Mouse (Mus musculus): Measurements from ENCODE around the gene Ranbp2. TPM values are rescaled to one million over a fixed set of nuclear protein-coding genes. Genes with fewer than 3 reads are reported as not detected.
"Not testable (repeated sequence)": the region's sequence is repeated elsewhere in the genome, so short reads cannot be mapped to it uniquely, and the experiment has no call there.

The Ranbp2 gene
- polyA plus RNA-seq, 1 experiment from 2014 or later: 27.0 TPM

DNA sequence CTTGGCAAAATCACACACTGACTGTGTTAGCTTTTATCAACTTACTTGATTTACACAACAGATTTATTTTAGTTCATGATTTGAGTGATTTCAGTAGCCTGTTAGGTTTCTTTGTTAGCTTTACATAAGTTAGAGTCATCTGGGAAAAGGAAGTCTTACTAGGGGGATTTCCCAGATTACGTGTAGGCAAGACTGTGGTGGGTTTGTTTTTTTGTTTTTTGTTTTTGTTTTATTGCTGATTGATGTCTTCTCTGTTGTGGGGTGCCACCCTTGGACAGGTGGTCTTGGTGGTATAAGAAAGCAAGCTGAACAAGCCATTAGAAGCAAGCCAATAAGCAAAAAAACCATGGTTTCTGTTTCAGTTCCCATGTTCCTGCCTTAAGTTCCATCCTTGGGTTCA is 82.6 kb downstream of the Ranbp2 start:
- Histone ChIP-seq H3K4me1 (no peaks in the 10 kb centered on the region), H3K9me3 (replicated peaks) (no peaks in the 10 kb centered on the region), H3K4me3 (no peak overlapping the region), H3K27ac (no peak overlapping the region), H3K27me3 (ENCODE audit: low read depth, poor library complexity, severe bottlenecking) (no peaks in the 10 kb centered on the region), H3K36me3 (peaks cover 65% of the 10 kb centered on the region; the same call in 1 of the 2 replicates)
- WGBS: 96% methylated on average over 1 of the region's 1 CpGs
- DNase-seq (ENCODE audit: low spot score): no peak

DNA sequence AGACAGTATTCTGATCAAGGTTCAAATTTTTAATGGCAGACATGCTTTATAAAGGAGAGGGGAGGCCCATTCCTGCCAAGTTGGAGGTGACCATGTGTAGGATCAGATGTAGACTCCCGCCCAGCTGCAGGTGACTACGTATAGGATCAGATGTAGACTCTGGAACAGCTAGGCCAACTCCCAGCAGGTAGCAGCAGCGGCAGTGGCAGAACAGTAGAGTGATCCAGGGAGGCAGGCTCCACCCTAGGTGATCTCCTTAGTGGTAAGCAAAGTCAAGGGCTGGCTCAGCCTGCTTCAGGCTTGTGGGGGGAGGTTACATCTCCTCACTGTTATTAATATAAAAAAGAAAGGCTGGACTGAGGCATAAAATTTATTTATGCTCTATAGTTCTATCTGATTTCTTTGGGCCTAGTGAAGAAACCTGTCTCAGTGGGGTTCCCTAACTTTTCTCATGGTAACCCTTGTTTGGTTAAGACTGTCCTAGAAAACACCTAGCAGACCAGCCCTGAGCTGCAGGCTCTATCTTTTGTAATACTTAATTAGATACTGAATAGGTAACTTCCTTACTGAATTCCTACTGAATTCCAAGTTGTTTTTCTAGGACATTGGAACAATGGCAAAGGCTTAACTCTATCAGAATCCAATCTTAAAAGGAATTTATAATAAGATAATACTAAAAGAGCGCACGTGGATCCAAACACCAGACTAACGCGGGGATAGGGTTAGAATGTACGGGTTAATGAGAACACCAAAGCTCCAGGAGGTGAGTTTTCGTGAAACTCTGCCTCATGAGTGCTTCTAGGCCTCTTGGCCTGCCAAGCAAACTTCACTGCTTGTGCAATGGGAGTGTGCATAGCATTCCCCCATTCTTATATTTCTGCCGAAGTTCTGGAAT is 84.4 kb downstream of the Ranbp2 start:
- H3K27me3 ChIP-seq (ENCODE audit: low read depth, poor library complexity, severe bottlenecking): no peaks in the 10 kb centered on the region
- peaks cover 54% of the 10 kb centered on the region for H3K36me3 ChIP-seq
- H3K9me3 ChIP-seq (replicated peaks): no peaks in the 10 kb centered on the region
- no peak overlapping the region for H3K27ac ChIP-seq
- H3K4me1 ChIP-seq: no peaks in the 10 kb centered on the region
- WGBS: 87% methylated on average over 10 of the region's 10 CpGs
- no peak overlapping the region for H3K4me3 ChIP-seq
- DNase-seq (ENCODE audit: low spot score): no peak

GRCm38 (mm10) chr10:58532177-58532576 is 85.5 kb downstream of the Ranbp2 start:
- Histone ChIP-seq H3K27ac (no peak overlapping the region), H3K4me1 (no peaks in the 10 kb centered on the region), H3K27me3 (ENCODE audit: low read depth, poor library complexity, severe bottlenecking) (no peaks in the 10 kb centered on the region), H3K4me3 (no peak overlapping the region), H3K36me3 (peaks cover 51% of the 10 kb centered on the region), H3K9me3 (replicated peaks) (no peaks in the 10 kb centered on the region)
- no peak for DNase-seq (ENCODE audit: low spot score)
- WGBS: 91% methylated on average over 2 of the region's 2 CpGs

DNA sequence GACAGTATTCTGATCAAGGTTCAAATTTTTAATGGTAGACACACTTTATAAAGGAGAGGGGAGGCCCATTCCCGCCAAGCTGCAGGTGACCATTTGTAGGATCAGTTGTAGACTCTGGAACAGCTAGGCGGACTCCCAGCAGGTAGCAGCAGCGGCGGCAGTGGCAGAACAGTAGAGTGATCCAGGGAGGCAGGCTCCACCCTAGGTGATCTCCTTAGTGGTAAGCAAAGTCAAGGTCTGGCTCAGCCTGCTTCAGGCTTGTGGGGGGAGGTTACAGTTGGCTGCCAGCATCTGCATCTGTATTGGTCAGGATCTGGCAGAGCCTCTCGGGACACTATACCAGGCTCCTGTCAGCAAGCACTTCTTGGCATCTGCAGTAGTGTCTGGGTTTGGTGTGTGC is 89.6 kb downstream of the Ranbp2 start:
- H3K27me3 ChIP-seq (ENCODE audit: low read depth, poor library complexity, severe bottlenecking); H3K4me1 ChIP-seq; H3K27ac ChIP-seq; DNase-seq (ENCODE audit: low spot score); H3K9me3 ChIP-seq (replicated peaks); H3K4me3 ChIP-seq: not testable (repeated sequence)
- H3K36me3 ChIP-seq: peaks cover 34% of the 10 kb centered on the region
- 88% methylated on average over 5 of the region's 5 CpGs for WGBS

DNA sequence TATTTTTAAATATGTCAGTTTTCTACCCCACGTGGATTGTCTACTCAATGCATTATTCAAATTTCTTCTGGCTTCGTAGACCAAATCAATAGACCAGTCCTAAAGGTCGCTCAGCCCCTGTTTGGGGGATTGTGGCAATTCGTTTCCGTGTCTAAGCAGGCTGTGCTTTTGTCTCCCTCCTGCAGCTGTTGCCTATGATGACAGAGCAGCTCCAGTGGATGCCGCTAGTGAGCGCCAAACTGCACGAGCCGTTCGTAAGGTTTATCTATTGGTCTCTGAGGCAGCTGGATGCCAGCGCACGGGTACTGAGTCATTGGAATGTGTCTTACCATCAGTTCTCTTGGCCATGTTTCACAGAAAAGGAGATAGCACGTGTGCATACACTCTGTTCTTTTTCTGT is 93.9 kb downstream of the Ranbp2 start:
- DNase-seq (ENCODE audit: low spot score): no peak
- Histone ChIP-seq H3K27me3 (ENCODE audit: low read depth, poor library complexity, severe bottlenecking) (no peaks in the 10 kb centered on the region), H3K36me3 (peaks cover 22% of the 10 kb centered on the region), H3K9me3 (replicated peaks) (no peaks in the 10 kb centered on the region), H3K4me3 (no peak overlapping the region), H3K27ac (no peak overlapping the region), H3K4me1 (no peaks in the 10 kb centered on the region)
- WGBS: 74% methylated on average over 13 of the region's 13 CpGs

Other genes with a start within 250 kb of the Ranbp2 start
- not detected in 2 replicates for gene AW822073, start 222.0 kb upstream of the Ranbp2 start, polyA plus RNA-seq (2016; fragmentation: Nextera tagmentation; extraction: Ambion mirVana)
- not detected in 2 replicates for gene Duxf3, start 214.2 kb upstream of the Ranbp2 start, polyA plus RNA-seq (2016; fragmentation: Nextera tagmentation; extraction: Ambion mirVana)
- gene Gm4981, start 210.2 kb upstream of the Ranbp2 start, polyA plus RNA-seq (2016; fragmentation: Nextera tagmentation; extraction: Ambion mirVana): not detected in 2 replicates
- gene Gcc2, start 191.4 kb upstream of the Ranbp2 start, polyA plus RNA-seq (2016; fragmentation: Nextera tagmentation; extraction: Ambion mirVana): 45.4 and 61.4 TPM in 2 replicates
- gene Lims1, start 123.5 kb upstream of the Ranbp2 start, polyA plus RNA-seq (2016; fragmentation: Nextera tagmentation; extraction: Ambion mirVana): 93.6 and 105 TPM in 2 replicates
- 10.8 and 13.1 TPM in 2 replicates for gene Ccdc138, start 51.0 kb downstream of the Ranbp2 start, polyA plus RNA-seq (2016; fragmentation: Nextera tagmentation; extraction: Ambion mirVana)
- 1.8 and 2.3 TPM in 2 replicates for gene Edar, start 228.7 kb downstream of the Ranbp2 start, polyA plus RNA-seq (2016; fragmentation: Nextera tagmentation; extraction: Ambion mirVana)